Comparison of ENCODE assay signal across 8 mouse cellular contexts in genomic region chr19:41847992-41848851, GRCm38 (mm10). TPM values are rescaled to one million over a fixed set of nuclear protein-coding genes. Genes with fewer than 3 reads are reported as not detected.
DNase-seq lines count a peak whose midpoint lies in the region; ATAC-seq and TF ChIP-seq lines count a peak whose summit lies in the region.

Frat2 (minus strand) TSS chr19:41848132.

- H3K4me3 ChIP-seq in forebrain, embryonic 15.5 days: peak within 1 kb of the TSS; percentile 69
- H3K4me3 ChIP-seq in layer of hippocampus, adult 2 months: peak within 1 kb of the TSS; percentile 64
- H3K4me3 ChIP-seq in lung, embryonic 14.5 days (ENCODE audit: low read depth, low read length): peak within 1 kb of the TSS; percentile 65
- peak within 1 kb of the TSS; percentile 94 for H3K4me3 ChIP-seq in olfactory bulb, adult 2 months (ENCODE audit: insufficient read depth, low read depth, low read length)
- H3K4me3 ChIP-seq in thymus, adult 2 months (ENCODE audit: control insufficient read depth, insufficient read depth, low read length): peak within 1 kb of the TSS; percentile 75

- WGBS in forebrain, embryonic 15.5 days: under 1% methylated on average over 72 of the region's 72 CpGs
- WGBS in lung, embryonic 14.5 days: under 1% methylated on average over 72 of the region's 72 CpGs
- WGBS in olfactory bulb, adult 2 months: under 1% methylated on average over 72 of the region's 72 CpGs
- under 1% methylated on average over 72 of the region's 72 CpGs for WGBS in thymus, adult 2 months

- peak within 1 kb of the TSS; percentile 73 for H3K9ac ChIP-seq in forebrain, embryonic 15.5 days (replicated peaks)
- peak within 1 kb of the TSS; percentile 65 for H3K9ac ChIP-seq in lung, embryonic 14.5 days

- TF ChIP-seq CTCF in layer of hippocampus, adult 2 months (conservative IDR thresholded peaks at IDR 0.05): no peak
- no peak for TF ChIP-seq CTCF in lung, embryonic 14.5 days (IDR thresholded peaks at IDR 0.05; ENCODE audit: low read depth)
- no peak for TF ChIP-seq CTCF in olfactory bulb, adult 2 months (IDR thresholded peaks at IDR 0.05; ENCODE audit: insufficient read depth, low read depth, low read length)
- peak; percentile 39; the same call in 1 of the 2 replicates for TF ChIP-seq CTCF in thymus, adult 2 months (IDR thresholded peaks at IDR 0.05; ENCODE audit: borderline replicate concordance, control insufficient read depth, extremely low read depth, insufficient read depth, low read length, poor library complexity)

- intact Hi-C loops in heart, postnatal 36 days (cut with DNase I): loop anchor here (2.0 to 5.0 kb wide), 2 partner anchors 47 to 64 kb away; partner anchors contain the start of gene Pgam1

- no peaks in the 10 kb centered on the region for H3K27me3 ChIP-seq in forebrain, embryonic 15.5 days
- H3K27me3 ChIP-seq in lung, embryonic 14.5 days (ENCODE audit: insufficient read depth, low read length): peaks cover 8% of the 10 kb centered on the region; the same call in 1 of the 2 replicates
- H3K27me3 ChIP-seq in thymus, adult 2 months (ENCODE audit: control insufficient read depth, insufficient read depth, low read length): no peaks in the 10 kb centered on the region

- ATAC-seq in forebrain, embryonic 15.5 days (replicated peaks): peak; percentile 95
- ATAC-seq in lung, embryonic 14.5 days (ENCODE audit: insufficient read depth): peak; percentile 97

- H3K36me3 ChIP-seq in forebrain, embryonic 15.5 days: no peaks in the 10 kb centered on the region
- H3K36me3 ChIP-seq in lung, embryonic 14.5 days (ENCODE audit: insufficient read depth): no peaks in the 10 kb centered on the region
- H3K36me3 ChIP-seq in thymus, adult 2 months (ENCODE audit: control insufficient read depth, insufficient read depth, low read length): no peaks in the 10 kb centered on the region

- H3K27ac ChIP-seq in forebrain, embryonic 15.5 days (replicated peaks): peak within 1 kb of the TSS; percentile 95
- H3K27ac ChIP-seq in layer of hippocampus, adult 2 months: peak within 1 kb of the TSS; percentile 98
- peak within 1 kb of the TSS; percentile 82 for H3K27ac ChIP-seq in lung, embryonic 14.5 days (ENCODE audit: low read depth)
- H3K27ac ChIP-seq in olfactory bulb, adult 2 months (ENCODE audit: insufficient read depth, low read depth, low read length): peak within 1 kb of the TSS; percentile 99
- peak within 1 kb of the TSS; percentile 55 for H3K27ac ChIP-seq in thymus, adult 2 months (ENCODE audit: control insufficient read depth, insufficient read depth, low read length)

- peak within 1 kb of the TSS; percentile 88 for H3K4me2 ChIP-seq in forebrain, embryonic 15.5 days (replicated peaks)
- peak within 1 kb of the TSS; percentile 99 for H3K4me2 ChIP-seq in lung, embryonic 14.5 days

- peak; percentile 65 for TF ChIP-seq POLR2A in olfactory bulb, adult 2 months (IDR thresholded peaks at IDR 0.05; ENCODE audit: insufficient read depth, low read depth, low read length)
- TF ChIP-seq POLR2A in thymus, adult 2 months (IDR thresholded peaks at IDR 0.05; ENCODE audit: control insufficient read depth, extremely low read depth, insufficient read depth, low read length, poor library complexity): peak; percentile 73; the same call in 1 of the 2 replicates

- DNase-seq in ES-CJ7 (ENCODE audit: low read depth, low spot score): peak; percentile 92
- peak; percentile 84 for DNase-seq in cerebellum, adult 11 months
- DNase-seq in heart, postnatal 36 days: peak; percentile 87 to 94
- peak; percentile 81 to 84 for DNase-seq in layer of hippocampus, adult 2 months (ENCODE audit: low spot score in 2 of 2)
- peak; percentile 93 for DNase-seq in lung, embryonic 14.5 days
- peak; percentile 90 for DNase-seq in thymus, adult 2 months

- H3K9me3 ChIP-seq in forebrain, embryonic 15.5 days: no peaks in the 10 kb centered on the region
- H3K9me3 ChIP-seq in lung, embryonic 14.5 days (ENCODE audit: low read depth, low read length): no peaks in the 10 kb centered on the region

- H3K4me1 ChIP-seq in forebrain, embryonic 15.5 days: peaks cover 44% of the 10 kb centered on the region
- peaks cover 6% of the 10 kb centered on the region; the same call in 1 of the 2 replicates for H3K4me1 ChIP-seq in lung, embryonic 14.5 days (ENCODE audit: insufficient read depth)
- H3K4me1 ChIP-seq in olfactory bulb, adult 2 months (ENCODE audit: control insufficient read depth, insufficient read depth, low read length): peaks cover 14% of the 10 kb centered on the region
- peaks cover 12% of the 10 kb centered on the region for H3K4me1 ChIP-seq in thymus, adult 2 months (replicated peaks; ENCODE audit: control insufficient read depth, insufficient read depth, low read length)

RNA-seq across cellular contexts. Expression of gene Frat2, which starts in this region (rescaled TPM):
- 16.9 and 17.9 TPM in 2 replicates for polyA plus RNA-seq in forebrain, embryonic 15.5 days (2015; fragmentation: Nextera tagmentation; extraction: Ambion mirVana)
- 1 to 10 TPM; 5.0 to 7.7 TPM for total RNA-seq in heart, postnatal 36 days (2021)
- 10 to 100 TPM; 10.7 to 11.7 TPM for total RNA-seq in layer of hippocampus, adult 2 months (2021)
- polyA plus RNA-seq in lung, embryonic 14.5 days (2014; fragmentation: Nextera tagmentation; extraction: Ambion mirVana): 2.4 and 2.6 TPM in 2 replicates
- not detected in 2 replicates for polyA plus RNA-seq in olfactory bulb, adult 2 months (2012; ENCODE audit: insufficient read depth, insufficient read length, low replicate concordance, missing spikeins)
- polyA plus RNA-seq in thymus, adult 2 months (2012; rRNA removed): 27.4 and 44.5 TPM in 2 replicates

Comparison
In these comparisons a context has a peak if more than half of its experiments do, and no peak if none do; other contexts are left out.
1. Peak in every context shown above with its lines: DNase-seq, ATAC-seq, H3K4me3 ChIP-seq and H3K27ac ChIP-seq.